Mouse (Mus musculus) urinary bladder, postnatal 14 days (tissue): ENCODE results near the gene Bcas1.
A peak's percentile ranks its signal among the peaks of the same experiment; 100 is the strongest.

ENCODE experiments used
- DNase-seq: peaks from one replicate; pipeline ENCODE4 v3.0.0; 2021; ENCODE audit warnings: low spot score

Gene Bcas1

DNA sequence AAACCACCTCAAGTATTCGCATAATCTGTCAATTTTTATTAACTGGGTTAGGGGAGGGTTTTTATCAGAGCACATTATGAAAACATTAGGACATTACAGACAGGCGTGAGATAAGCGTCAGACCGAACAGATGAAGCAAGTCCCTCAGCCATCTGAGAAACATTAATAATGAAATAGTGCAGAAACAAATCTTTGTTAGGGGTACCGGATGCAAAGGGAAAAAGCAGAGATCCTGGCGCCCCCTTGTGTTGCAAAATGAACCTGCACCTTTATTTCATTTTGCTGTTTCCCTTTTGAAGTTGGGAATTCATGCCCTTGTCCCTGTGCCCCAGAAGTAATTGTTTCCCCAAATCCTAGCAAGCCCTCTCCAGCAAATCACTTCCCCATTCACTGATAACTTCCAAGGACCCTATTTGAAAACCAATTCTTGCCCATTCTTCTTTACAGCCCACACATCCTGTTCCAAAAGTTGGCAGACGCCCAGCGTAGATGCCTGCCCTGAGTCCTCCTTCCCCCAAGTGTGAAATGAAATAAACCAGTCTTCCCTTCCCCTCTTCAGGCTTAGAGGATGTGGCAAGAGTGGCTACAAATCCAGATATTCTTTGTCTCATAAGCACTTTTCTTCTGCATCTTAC, 80.4 kb downstream of the Bcas1 start:
- DNase-seq = peak; percentile 60

DNA sequence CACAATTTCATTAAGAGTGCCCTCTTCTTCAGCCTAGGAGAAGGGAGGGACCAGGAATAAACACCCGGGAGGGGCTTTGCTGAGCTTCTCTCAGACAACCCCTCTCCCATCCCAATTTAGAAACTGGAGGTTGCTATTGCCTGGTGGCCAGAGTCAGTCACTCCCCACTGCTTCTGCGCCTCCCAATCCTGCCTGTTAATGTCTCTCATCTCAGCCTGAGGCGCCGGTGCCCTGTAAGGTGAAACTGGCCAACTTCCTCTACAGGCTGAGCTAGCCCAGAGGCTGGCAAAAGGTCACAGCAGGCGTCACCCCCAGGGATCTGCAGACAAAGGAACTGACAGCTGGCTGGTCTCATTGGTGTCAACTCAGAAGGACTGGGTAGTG, 82.2 kb downstream of the Bcas1 start:
- DNase-seq = peak; percentile 55

DNA sequence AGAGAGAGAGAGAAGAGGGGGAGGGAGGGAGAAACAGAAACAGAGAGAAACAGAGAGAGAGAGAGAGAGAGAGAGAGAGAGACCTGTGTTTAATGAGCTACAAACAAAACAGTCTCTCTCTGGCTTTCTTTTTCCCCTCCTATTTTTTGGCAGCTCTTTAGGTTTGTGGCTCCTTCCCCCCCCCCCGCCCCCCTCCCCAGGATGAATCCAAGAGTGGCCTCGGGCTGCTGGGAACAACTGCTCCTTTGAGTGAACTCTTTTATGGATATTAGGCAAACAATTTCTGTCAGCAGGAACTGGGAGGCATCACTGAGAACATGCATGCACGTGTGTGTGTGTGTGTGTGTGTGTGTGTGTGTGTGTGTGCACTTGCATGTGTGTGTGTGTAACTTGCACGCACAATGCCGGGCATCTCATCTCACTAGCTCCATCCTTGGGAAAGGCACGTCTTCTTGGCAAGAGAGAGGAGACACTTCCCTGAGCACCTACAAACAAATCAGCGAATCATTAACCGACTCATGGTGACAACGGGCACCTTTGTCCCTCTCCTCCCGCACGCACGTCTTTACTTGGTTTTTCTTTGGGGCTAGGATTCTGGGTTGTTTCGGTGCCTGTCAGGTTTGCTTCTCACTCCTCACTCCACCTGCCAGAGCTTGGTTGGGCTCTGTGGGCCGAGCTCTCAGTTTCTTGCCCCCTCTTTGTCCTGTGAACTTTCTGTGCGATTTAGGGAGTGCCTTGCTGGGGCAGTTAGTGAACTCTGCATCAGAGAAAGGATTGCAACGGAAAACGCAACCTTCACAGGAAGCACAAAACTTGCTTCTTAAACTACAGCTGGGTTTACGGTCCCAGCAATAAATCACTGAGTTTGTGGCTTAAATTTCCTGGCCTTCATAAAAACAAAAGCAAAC, 82.9 kb downstream of the Bcas1 start:
- DNase-seq = no peak

DNA sequence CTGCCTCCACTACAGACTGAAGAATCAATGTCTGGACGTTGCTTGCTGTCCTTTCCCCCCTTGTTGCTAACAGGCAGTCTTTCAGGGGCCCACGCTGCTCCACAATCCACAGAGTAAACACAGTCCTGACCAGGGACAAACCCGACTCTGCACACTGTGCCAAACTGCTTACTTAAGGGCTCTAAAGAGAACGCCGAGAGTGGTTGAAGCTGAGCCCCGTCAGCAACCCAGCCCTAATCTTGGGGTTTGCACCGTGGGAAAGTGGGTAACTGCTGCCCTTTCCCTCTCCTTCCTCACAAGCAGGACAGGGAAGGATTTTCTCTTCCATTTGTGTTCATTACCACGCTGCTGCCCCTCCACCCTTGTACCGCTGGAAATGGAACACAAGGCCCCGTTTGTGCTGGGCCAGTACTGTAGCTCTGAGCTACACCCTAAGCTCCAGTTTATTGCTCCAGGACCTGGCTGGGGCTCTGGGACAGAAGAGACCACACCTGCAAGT, 83.8 kb downstream of the Bcas1 start:
- DNase-seq = peak; percentile 40

DNA sequence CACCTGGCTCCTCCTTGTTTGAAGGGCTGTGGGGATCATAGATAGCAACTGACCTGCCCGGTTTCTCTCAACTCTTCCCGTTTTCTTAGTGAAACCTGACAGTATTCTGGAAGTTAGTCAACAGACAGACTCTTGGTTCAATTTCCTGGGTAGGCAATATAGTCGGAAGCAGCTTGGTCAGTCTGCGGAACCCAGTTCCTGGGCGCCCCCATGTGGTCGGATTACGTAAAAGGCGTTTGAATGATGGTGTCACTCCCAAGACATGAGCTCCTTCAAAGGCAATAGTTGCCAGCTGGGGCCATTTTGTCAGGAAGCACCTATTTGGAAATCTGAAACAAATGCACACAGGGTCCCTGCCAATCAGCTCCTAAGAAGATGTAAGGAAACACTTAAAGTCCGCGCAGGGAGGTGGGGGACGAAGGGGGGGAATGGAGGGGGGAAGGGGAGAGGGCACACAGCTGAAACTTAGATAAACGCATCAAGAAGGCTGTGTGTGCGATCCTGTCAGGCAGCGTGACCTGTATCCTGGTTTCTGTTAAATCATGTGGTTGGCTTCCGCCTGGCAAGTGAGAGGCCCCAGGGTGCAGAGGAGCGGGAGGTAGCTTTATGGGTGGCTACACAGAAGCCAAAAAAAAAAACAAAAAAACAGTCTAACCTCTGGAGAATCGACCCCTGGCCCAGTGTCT, 84.4 kb downstream of the Bcas1 start:
- peak; percentile 89 for DNase-seq

DNA sequence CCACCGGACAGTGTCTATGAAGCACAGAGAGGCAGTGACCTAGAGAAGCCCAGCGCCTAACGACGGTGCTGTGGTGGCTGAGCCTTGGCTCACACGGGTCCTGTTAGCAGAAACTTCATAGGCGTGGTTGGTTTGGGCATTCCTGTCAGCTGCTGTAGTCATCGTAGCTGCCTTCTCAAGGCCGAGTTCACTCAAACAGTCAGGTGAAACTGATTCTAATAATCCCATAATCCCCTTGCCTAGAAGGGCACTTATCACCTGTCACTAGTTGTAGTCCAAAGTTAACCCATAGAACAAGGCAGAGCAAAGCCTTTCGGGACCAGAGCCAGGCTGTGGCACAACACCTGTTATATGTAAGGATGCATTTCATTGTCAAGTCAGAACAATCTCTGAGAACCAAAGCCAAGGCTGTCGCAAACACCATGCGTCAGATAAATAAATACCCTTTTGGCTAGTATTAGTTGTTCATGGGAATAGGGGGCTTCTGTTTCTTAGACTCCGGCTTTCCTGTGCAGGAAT, 85.3 kb downstream of the Bcas1 start:
- no peak for DNase-seq

DNA sequence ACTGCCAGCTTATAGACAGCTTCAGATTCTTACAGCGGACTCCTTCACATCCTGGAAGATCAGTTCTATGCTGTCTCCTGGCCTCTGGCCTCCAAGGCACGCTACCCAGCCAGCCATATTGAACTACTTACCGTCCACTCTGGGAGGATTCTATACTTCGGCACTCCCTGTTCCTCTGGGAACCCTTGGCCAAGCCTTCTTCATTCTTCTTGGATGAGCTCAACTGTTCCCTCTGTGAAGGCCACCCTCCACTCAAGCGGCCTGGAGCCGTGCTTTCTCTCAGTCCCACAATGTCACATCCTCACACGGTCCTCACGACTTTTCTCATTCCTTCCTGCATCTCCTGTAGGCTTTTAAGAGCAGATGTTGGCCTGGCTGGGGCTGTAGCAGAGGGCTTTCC, 86.5 kb downstream of the Bcas1 start:
- no peak for DNase-seq

DNA sequence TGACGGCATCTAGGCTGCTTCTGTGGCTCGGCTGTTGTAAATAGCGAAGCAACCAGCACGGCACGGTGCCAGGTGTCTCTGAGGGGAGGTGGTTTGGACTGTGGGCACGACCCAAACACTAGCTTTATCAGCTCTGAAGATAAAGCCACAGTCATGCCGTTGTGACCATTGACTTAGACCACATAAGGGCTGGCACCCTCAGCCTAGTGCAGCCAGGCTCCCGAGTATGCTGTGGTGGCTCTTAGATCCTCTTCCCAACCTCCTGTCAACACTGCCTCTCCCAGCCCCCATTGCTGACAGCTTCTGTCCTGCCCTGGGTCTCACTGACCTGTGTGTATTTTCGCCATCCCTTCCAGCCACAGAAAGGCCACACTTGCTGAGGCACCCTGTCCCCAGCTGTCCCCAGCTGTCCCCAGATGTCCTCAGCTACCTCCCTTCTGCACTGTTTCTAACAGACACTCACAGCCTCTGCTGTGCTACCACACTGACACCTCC, 91.3 kb downstream of the Bcas1 start:
- no peak for DNase-seq

DNA sequence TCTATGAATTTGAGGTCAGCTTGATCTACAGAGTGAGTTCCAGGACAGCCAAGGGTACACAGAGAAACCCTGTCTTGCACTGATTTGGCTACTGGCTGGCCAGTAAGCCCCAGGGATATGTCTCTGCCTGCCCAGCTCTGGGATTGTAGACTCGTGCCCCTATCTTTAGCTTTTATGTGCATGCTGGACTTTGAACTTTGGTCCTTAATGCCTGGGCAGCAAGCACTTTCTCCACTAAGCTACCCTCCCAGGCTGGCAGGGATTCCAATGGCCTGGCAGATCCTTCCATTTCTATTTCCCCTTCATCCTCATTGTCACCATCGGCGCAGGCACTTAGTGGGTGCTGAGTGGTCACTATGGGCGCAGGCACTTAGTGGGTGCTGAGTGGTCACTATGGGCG, 92.5 kb downstream of the Bcas1 start:
- DNase-seq = no peak

DNA sequence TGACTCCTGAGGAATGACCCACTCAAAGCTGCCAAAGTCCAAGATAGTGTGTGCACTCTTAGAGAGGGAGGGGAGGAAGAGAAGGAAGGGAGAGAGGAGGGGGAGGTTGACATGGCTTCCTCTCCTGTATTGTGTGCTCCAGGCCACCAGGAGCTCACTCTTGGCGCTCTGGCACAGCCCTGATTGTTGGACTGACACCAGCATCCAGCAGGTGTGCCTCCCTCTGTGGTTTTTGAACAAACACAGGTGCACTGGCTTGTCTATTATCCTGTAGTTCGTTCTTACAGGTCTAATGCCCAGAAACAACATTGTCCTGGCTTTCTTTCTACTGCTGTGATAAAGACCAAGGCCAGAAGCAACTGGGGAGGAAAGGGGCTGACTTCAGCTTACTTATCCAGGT, 95.8 kb downstream of the Bcas1 start:
- no peak for DNase-seq

DNA sequence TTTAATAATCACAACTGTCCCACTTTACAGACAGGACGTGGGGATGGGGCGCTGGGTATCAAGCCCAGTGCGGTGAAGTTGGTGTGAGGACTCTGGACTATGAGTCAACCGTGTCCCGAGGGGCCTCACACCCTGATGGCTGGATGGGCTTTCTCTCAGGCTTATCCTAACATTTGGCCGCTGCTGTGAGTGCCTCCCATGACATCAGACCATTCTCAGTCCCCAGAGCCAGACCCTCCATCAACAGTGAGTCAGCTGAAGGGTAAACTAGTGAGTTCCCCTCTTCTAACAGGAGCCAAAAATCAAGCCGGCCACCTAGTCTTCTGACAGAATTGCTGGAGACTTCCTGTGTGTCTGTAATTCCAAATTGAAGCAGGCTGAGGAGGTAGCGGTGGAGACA, 97.2 kb downstream of the Bcas1 start:
- no peak for DNase-seq

DNA sequence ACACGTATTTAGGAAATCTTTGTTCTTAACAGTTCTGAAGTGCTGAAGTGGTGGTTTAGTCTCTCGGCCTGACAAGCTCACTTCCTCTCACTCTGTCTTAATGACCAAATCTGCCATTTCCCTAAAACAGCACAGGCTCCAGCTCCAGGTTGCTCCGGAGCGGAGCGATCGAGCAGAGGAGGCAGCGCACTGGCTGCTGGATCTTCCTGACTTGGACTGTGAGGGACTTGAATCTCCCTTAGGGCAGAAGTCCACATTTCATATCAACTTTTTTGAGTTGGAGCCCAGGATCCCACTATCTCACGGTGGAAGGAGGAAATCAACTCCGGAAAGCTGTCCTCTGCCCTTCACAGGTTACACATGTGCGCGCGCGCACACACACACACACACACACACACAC, 97.7 kb downstream of the Bcas1 start:
- no peak for DNase-seq

DNA sequence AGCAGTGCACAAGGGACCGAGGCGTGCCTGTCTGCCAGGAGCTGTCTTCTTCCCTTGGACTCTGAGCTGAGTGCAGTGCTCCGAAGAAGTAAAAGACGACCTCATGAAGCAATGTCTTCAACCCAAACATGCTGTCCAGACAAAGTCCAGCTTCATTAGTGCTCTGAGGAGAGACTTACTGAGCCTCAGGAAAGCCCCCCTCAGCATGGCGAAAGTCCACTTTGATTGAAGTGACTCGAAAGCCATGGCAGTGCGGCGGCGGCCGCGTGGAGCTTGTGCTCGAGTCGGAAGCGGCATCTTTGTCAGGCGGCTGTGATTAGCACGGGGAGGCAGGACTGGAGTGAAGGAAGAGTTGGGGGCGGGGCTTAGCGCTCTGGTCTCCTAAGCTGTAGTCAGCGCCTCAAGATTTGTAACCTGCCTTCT, 103.7 kb downstream of the Bcas1 start:
- peak; percentile 68 for DNase-seq

DNA sequence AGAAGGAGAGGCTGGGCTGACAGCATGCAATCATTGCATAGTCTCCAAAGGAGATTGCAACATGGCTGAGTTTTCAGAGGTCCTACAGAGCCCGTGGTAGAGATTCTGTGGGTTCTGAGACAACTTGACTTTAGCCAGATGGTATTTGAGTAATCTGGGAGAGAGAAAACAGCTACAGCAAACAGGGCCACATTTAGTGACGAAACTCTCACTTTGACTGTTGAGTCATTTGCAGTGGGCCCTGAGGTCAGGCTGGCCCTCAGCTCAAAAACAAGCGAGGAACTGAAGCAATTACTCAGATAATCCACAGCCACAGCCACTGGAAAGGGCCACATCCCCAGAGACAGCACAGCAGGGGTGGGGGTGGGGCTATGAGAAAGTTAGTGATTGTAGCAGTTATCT, 105.6 kb downstream of the Bcas1 start:
- no peak for DNase-seq

DNA sequence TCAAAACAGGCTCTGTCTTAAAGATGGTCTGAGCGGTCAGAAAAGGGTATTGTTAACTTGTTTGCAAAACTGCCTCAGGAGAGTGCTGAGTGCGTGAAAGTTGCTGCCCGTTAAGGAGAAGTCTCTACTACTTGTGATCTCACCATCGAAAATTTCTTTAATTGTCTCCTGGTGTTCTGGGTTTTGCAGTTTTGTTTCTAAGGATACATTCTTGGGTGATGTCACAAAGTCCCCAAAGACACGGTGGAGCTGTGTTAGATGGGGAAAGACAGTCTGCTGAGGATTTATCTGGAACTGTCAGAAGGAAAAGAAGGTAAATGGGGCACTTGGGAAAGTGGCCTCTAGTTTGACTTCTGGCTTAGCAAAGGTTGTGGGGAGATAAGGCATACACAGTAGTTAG, 106.1 kb downstream of the Bcas1 start:
- DNase-seq = no peak

DNA sequence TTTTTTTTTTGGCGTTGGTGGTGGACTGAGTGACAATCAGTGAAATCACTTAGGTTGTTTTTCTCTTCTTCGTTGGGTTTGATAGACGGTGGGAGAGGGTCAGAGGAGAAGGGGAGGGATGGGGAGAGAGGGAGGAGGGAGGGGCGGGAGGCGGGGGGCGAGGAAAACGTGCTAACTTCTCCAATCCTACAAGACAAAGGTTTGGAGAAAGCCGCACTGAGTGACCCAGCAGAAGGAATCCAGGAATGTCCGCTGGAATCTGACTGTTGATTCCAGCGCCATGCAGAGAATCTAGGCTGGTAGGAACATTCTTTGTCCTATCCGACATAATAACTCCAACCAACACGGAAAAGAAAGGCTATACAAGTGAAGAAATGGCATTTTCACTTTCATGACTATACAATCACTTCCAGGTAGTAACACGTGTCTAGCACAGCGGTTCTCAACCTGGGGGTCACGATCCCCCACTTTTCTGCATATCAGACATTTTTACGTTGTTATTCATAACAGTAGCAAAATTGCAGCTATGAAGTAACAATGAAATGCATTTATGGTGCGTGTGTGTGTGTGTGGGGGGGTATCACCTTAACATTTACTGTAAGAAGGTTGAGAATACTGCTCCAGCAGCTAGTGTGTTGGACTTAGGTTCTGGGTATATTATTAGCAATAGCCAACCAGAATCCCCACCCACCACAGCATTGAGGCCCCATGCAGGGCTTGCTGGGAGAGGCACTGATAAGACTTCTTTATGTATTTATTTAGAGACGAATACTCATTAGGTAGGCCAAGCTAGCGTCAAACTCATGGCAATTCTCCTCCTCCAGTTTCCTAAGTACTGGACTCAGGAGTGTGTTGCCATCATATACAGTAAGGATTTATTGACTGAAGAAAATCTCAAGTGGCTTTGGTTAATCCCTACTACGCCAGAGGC, 107.8 kb downstream of the Bcas1 start:
- no peak for DNase-seq

DNA sequence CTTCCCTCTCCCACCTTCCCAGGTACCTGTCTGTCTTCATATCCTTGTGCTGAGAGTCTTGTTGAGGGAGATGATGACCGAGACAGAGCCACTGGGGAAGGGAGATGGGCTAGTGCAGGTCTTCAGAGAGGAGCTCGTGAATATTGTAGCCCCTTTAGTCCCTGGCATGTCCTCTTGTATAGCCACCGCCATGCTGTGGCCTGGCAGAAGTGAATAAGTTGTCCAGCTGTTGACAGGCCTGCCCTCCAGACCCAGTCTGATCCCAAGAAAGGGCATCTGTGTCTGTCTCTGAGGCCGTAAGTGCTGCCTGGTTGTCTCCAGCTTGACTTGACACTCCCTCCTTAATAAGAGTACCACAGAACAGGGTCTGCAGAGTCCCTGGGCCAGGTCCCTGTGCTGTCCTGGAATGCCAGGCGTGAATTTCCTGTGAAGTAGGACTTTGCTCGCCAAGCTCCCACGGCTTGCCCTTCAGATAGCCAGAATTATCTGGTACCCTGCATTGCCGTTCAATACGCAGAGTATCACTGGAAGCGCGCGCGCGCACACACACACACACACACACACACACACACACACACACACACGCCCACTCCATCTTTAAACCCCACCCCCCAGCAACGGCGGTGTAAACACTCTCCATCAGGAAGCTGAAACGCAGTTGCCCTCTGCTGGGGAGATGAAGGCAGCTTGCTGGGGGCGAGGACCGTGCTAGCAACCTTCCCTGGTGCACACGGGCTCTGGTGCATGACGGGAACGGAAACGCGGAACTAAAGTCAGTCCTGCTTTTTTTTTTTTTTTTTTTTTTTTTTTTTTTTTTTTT, 108.7 kb downstream of the Bcas1 start:
- DNase-seq = peak; percentile 93

DNA sequence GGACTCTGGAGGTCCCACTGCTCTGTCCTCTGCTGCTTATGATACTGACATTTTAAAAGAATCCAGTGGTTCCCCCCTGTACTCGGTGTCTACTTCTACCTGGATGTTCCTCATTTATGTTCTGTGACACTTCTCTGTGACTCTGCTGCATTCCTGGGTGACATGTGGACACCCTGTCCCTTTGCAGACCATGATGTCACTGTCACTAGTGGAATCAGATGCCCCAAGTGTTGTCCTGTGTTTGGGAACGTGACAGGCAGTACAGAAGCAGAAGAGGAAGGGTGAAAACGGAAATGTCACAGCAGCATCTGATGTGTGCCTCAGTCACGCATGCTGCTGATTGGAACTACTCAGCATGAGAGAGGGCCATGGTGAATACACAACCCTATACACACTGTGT, 110.9 kb downstream of the Bcas1 start:
- DNase-seq = no peak

DNA sequence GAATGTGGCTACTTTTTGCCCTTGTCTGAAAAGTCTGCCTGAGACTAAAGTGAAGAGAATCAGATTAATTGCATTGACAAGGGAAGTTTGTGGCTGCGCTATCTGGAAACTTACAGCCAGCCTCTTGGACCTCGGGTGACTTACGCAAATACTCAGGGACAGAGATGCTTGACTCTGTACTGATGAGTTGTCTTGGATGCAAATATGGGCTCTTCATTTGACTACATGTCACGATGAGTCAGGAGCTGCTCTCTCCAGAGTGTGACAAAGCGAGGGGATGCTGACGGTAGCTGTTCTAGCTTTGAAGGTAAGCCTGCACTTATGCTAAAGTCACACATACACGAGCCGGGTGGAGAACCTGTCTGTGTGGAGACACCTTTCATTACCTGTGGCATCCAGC, 111.3 kb downstream of the Bcas1 start:
- no peak for DNase-seq

DNA sequence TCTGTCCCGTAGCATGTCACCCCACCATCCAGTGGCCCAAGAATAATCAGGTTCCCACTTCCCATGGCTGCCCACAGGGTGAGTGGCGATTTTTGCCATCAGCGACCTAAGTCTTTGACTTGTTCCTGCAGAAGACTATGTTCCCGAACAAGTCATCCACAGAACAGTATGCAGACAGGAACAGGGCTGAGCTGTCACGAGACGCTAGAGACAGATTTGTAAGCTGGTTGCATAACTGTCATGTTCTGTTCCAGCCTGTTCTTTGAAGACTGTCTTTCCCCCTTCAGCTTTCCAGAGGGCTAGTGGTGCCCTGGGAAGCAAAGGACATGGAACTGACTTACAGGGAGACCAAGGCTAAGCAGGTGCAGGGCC, 116.7 kb downstream of the Bcas1 start:
- no peak for DNase-seq
